Mouse (Mus musculus): ENCODE results near the gene Plb1. TPM values are rescaled to one million over a fixed set of nuclear protein-coding genes. Genes with fewer than 3 reads are reported as not detected.

Gene Plb1
- polyA plus RNA-seq, 1 experiment from 2014 or later = not detected

DNA sequence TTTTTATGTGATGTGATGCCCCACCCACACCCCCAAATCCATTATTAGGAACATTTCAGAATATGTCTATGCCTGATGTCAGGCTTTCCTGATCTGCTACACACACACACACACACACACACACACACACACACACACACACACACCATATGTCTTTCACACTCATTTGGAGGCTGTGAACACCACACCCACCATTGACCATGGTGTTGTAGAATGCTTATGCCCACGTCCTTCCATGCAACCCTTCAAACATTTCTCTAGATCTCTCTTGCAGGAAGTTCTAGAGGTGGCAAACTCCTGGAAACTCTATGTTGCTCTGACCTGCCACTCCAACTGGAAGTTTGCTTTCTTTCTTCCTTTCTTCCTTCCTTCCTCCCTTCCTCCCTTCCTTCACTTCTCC, 77.2 kb downstream of the Plb1 start:
- no peaks in the 10 kb centered on the region for H3K27me3 ChIP-seq (ENCODE audit: control insufficient read depth, insufficient read depth, low read length)
- H3K9ac ChIP-seq = no peak overlapping the region
- no peaks in the 10 kb centered on the region for H3K4me1 ChIP-seq (replicated peaks; ENCODE audit: control insufficient read depth, insufficient read depth, low read length)
- H3K36me3 ChIP-seq (replicated peaks; ENCODE audit: control insufficient read depth, insufficient read depth) = no peaks in the 10 kb centered on the region
- H3K4me3 ChIP-seq (replicated peaks; ENCODE audit: low read length) = no peak overlapping the region
- DNase-seq (ENCODE audit: low spot score) = no peak
- no peak overlapping the region for H3K27ac ChIP-seq
- 75% methylated on average over 1 of the region's 1 CpGs for WGBS
- no peak overlapping the region for H3K4me2 ChIP-seq (replicated peaks)
- no peak for ATAC-seq (ENCODE audit: low FRiP score)
- no peaks in the 10 kb centered on the region for H3K9me3 ChIP-seq (ENCODE audit: control insufficient read depth, low read length)

DNA sequence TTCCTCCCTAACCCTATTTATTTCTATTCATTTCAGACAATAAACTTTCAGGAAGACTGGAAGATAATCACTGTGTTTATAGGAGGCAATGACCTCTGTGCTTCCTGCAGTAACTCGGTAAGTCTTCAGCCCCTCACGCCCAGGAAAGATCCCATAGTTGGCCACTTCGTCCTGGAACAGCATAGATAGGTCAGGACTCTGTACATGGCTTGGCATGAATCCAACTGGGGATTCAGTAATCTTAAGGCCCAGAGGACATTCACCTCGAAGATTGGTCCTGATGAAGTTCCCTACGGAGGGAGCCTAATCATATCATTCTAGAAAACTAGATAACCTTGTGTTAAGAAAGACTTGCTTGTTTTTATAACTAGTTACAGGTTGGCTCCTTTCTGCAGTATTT, 78.3 kb downstream of the Plb1 start:
- Histone ChIP-seq H3K9me3 (ENCODE audit: control insufficient read depth, low read length) (no peaks in the 10 kb centered on the region), H3K27me3 (ENCODE audit: control insufficient read depth, insufficient read depth, low read length) (no peaks in the 10 kb centered on the region), H3K4me3 (replicated peaks; ENCODE audit: low read length) (no peak overlapping the region), H3K9ac (no peak overlapping the region), H3K36me3 (replicated peaks; ENCODE audit: control insufficient read depth, insufficient read depth) (no peaks in the 10 kb centered on the region), H3K27ac (no peak overlapping the region), H3K4me2 (replicated peaks) (no peak overlapping the region), H3K4me1 (replicated peaks; ENCODE audit: control insufficient read depth, insufficient read depth, low read length) (no peaks in the 10 kb centered on the region)
- ATAC-seq (ENCODE audit: low FRiP score) = no peak
- no peak for DNase-seq (ENCODE audit: low spot score)
- WGBS = 86% methylated on average over 5 of the region's 5 CpGs

DNA sequence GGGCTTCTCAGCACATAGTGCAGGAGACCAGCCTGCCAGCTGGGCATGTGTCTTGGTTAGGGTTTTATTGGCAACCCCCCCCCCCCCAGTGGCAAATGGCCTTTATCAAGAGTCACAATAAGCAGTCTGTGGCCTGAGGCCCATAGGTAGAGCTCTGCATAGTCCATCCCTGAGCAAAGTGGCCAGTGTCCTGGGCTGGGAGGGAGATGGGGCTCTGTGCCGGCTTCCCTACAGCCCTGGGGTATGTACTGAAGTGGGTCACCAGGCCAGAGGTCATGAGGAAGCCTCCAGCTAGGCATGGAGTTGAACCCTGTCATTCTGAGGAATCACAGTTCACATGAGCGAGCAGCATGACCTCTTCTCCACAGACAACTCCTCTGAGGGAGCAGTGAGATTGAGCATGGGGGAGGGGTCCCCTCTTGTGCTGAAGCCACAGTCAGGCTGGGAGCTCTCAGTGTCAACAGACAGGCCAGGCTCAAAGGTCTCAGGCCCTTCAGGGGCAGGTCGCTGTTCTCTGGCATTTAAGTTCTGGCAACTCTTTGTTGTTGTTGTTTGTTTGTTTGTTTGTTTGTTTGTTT, 79.2 kb downstream of the Plb1 start:
- Histone ChIP-seq H3K4me2 (replicated peaks) (no peak overlapping the region), H3K27ac (no peak overlapping the region), H3K4me1 (replicated peaks; ENCODE audit: control insufficient read depth, insufficient read depth, low read length) (no peaks in the 10 kb centered on the region), H3K9ac (no peak overlapping the region), H3K27me3 (ENCODE audit: control insufficient read depth, insufficient read depth, low read length) (no peaks in the 10 kb centered on the region), H3K9me3 (ENCODE audit: control insufficient read depth, low read length) (no peaks in the 10 kb centered on the region), H3K4me3 (replicated peaks; ENCODE audit: low read length) (no peak overlapping the region), H3K36me3 (replicated peaks; ENCODE audit: control insufficient read depth, insufficient read depth) (no peaks in the 10 kb centered on the region)
- 51% methylated on average over 3 of the region's 3 CpGs for WGBS
- DNase-seq (ENCODE audit: low spot score) (no peak), ATAC-seq (ENCODE audit: low FRiP score) (no peak)

DNA sequence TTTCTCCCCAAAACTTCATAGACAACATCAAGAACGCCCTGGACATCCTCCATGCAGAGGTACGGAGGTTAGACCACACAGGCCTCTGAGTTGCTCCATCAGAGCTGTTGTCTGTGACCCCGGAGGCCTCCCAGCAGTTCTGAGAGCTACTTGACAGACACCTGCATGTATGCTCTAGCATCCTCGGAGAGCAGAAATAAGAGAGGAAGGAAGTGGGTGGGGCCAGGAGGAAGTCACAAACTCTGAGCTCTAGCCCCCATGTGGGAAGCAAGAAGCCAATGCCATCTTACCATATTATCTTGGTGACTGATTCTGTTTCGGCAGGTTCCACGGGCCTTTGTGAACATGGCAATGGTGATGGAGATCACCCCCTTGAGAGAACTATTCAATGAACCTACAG, 81.2 kb downstream of the Plb1 start:
- Histone ChIP-seq H3K9ac (no peak overlapping the region), H3K4me3 (replicated peaks; ENCODE audit: low read length) (no peak overlapping the region), H3K27me3 (ENCODE audit: control insufficient read depth, insufficient read depth, low read length) (no peaks in the 10 kb centered on the region), H3K4me2 (replicated peaks) (no peak overlapping the region), H3K27ac (no peak overlapping the region), H3K4me1 (replicated peaks; ENCODE audit: control insufficient read depth, insufficient read depth, low read length) (no peaks in the 10 kb centered on the region), H3K36me3 (replicated peaks; ENCODE audit: control insufficient read depth, insufficient read depth) (no peaks in the 10 kb centered on the region), H3K9me3 (ENCODE audit: control insufficient read depth, low read length) (no peaks in the 10 kb centered on the region)
- no peak for ATAC-seq (ENCODE audit: low FRiP score)
- WGBS = 87% methylated on average over 6 of the region's 6 CpGs
- no peak for DNase-seq (ENCODE audit: low spot score)

DNA sequence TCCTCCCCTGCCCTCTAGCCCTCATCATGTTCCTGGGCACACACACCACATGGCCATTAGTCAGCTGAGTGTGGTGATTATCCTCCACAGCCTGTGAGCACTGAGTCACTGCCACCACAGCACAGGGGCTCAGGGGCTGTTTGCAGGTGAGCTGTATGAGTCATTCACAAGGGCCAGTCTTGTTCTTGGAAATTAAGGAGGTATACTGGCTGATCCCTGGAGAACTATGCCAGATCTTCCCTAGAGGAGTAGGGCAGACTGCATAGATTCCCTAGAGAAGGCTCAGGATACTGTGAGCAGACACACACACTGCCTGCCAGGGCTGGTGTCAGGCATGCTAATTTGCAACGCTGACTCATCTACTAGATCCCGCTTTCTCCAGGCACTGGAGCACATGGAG, 82.2 kb downstream of the Plb1 start:
- no peaks in the 10 kb centered on the region for H3K27me3 ChIP-seq (ENCODE audit: control insufficient read depth, insufficient read depth, low read length)
- DNase-seq (ENCODE audit: low spot score) = no peak
- no peak overlapping the region for H3K9ac ChIP-seq
- no peak overlapping the region for H3K27ac ChIP-seq
- H3K9me3 ChIP-seq (ENCODE audit: control insufficient read depth, low read length) = no peaks in the 10 kb centered on the region
- no peak for ATAC-seq (ENCODE audit: low FRiP score)
- H3K4me2 ChIP-seq (replicated peaks) = no peak overlapping the region
- WGBS = 78% methylated on average over 2 of the region's 2 CpGs
- no peaks in the 10 kb centered on the region for H3K36me3 ChIP-seq (replicated peaks; ENCODE audit: control insufficient read depth, insufficient read depth)
- H3K4me1 ChIP-seq (replicated peaks; ENCODE audit: control insufficient read depth, insufficient read depth, low read length) = no peaks in the 10 kb centered on the region
- no peak overlapping the region for H3K4me3 ChIP-seq (replicated peaks; ENCODE audit: low read length)

DNA sequence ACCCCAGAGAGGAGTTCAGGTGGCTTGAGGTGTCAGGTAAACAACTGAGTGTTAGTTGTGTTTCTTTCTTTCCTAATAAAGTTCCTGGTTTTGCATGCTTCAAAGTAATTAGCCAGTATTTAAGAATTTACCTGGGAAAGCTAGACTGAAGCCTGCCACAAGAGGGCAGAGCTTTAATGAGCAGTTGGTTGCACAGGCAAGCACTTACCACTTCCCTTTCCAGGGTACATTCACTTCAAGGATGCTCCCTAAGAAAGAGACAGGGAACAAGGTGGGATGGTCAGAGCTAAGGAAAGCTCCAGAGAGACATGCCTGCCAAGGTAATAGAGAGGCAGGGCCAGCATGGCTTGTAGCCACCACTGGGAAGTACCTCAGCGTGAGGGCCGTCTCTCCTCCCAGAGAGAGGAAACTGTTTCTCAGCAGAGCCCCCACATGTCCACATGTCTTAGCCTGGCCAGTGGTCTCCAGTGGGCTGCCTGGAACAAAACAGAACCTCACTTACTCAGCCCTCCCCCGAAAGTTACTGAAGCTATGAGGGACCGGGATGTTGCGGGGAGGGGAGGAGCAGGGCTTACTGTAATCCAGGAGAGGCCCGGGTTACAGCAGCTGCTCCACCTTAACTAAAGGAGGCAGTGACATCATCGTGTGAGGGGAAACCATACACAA, 89.8 kb downstream of the Plb1 start:
- Histone ChIP-seq H3K9ac (no peak overlapping the region), H3K4me2 (replicated peaks) (no peak overlapping the region), H3K9me3 (ENCODE audit: control insufficient read depth, low read length) (no peaks in the 10 kb centered on the region), H3K36me3 (replicated peaks; ENCODE audit: control insufficient read depth, insufficient read depth) (no peaks in the 10 kb centered on the region), H3K27me3 (ENCODE audit: control insufficient read depth, insufficient read depth, low read length) (no peaks in the 10 kb centered on the region), H3K4me3 (replicated peaks; ENCODE audit: low read length) (no peak overlapping the region), H3K27ac (no peak overlapping the region), H3K4me1 (replicated peaks; ENCODE audit: control insufficient read depth, insufficient read depth, low read length) (no peaks in the 10 kb centered on the region)
- ATAC-seq (ENCODE audit: low FRiP score) (no peak), DNase-seq (ENCODE audit: low spot score) (peak; percentile 73)
- 63% methylated on average over 7 of the region's 7 CpGs for WGBS

DNA sequence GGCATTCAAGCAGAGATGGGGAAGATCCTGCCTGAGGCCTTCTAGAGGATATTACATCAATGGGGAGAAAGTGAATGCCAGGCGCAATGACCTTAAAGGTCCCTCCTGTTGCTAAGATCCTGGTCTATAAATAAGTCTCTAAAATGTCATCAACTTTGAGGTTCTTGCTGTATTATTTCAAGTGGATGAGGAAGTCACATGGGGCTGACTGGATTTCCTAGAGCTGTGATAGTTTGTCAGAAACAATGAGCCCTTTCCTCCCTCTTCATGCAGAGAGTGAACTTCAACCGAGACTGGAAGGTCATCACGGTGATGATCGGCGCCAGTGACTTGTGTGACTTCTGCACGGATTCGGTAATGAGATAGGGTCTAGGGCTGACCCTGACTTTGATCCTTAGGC, 95.6 kb downstream of the Plb1 start:
- H3K4me3 ChIP-seq (replicated peaks; ENCODE audit: low read length) = no peak overlapping the region
- H3K9ac ChIP-seq = no peak overlapping the region
- no peaks in the 10 kb centered on the region for H3K27me3 ChIP-seq (ENCODE audit: control insufficient read depth, insufficient read depth, low read length)
- no peak overlapping the region for H3K4me2 ChIP-seq (replicated peaks)
- H3K36me3 ChIP-seq (replicated peaks; ENCODE audit: control insufficient read depth, insufficient read depth) = no peaks in the 10 kb centered on the region
- 90% methylated on average over 7 of the region's 7 CpGs for WGBS
- H3K4me1 ChIP-seq (replicated peaks; ENCODE audit: control insufficient read depth, insufficient read depth, low read length) = no peaks in the 10 kb centered on the region
- no peak for ATAC-seq (ENCODE audit: low FRiP score)
- DNase-seq (ENCODE audit: low spot score) = no peak
- no peak overlapping the region for H3K27ac ChIP-seq
- no peaks in the 10 kb centered on the region for H3K9me3 ChIP-seq (ENCODE audit: control insufficient read depth, low read length)

DNA sequence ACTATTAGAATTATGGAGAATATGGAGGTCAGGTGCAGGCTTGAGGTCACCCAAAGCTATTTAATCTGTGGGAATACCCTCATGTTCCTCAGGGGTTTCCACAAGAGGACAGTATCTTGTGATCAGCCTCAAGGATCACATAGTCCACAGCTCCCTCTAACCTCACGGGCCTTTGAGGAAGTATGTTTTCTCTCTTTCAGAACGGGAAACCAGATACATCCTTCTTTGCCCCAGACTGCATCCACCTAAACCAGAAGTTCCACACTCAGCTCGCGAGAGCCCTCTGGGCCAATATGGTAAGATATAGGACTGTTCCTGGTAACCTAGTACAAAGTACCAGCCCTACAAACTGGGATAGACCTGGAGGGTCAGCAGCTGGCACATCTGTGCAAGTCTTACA, 100.1 kb downstream of the Plb1 start:
- H3K4me1 ChIP-seq (replicated peaks; ENCODE audit: control insufficient read depth, insufficient read depth, low read length) = peaks cover 14% of the 10 kb centered on the region; the same call in 1 of the 2 replicates
- H3K27me3 ChIP-seq (ENCODE audit: control insufficient read depth, insufficient read depth, low read length) = no peaks in the 10 kb centered on the region
- ATAC-seq (ENCODE audit: low FRiP score) (no peak), DNase-seq (ENCODE audit: low spot score) (no peak)
- no peak overlapping the region for H3K27ac ChIP-seq
- no peaks in the 10 kb centered on the region for H3K36me3 ChIP-seq (replicated peaks; ENCODE audit: control insufficient read depth, insufficient read depth)
- no peak overlapping the region for H3K4me3 ChIP-seq (replicated peaks; ENCODE audit: low read length)
- WGBS = 95% methylated on average over 4 of the region's 4 CpGs
- H3K9me3 ChIP-seq (ENCODE audit: control insufficient read depth, low read length) = no peaks in the 10 kb centered on the region
- H3K4me2 ChIP-seq (replicated peaks) = no peak overlapping the region
- H3K9ac ChIP-seq = no peak overlapping the region

DNA sequence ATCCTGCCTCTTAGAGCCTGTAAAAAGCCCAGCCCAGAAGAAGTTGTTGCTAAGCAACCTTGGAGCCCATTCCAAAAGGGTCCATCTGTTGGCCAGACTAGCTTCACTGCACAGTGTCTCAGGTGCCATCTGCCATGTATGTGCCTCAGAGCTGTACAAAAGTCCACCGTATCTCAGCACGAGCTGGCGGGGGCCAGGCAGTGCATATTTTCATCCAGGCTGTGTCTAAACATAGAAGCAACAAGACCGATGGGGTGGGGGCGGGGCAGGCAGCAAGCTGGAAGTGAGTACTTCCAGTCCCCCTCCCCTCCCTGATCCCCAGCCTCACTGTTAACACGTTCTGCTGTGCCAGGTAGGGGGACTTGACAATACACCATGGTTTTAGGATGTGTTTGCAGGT, 102.7 kb downstream of the Plb1 start:
- H3K27ac ChIP-seq = peak overlapping the region; percentile 28; the same call in 1 of the 2 replicates
- peaks cover 14% of the 10 kb centered on the region; the same call in 1 of the 2 replicates for H3K4me1 ChIP-seq (replicated peaks; ENCODE audit: control insufficient read depth, insufficient read depth, low read length)
- H3K36me3 ChIP-seq (replicated peaks; ENCODE audit: control insufficient read depth, insufficient read depth) = no peaks in the 10 kb centered on the region
- ATAC-seq (ENCODE audit: low FRiP score) = peak; percentile 87
- peak; percentile 61 for DNase-seq (ENCODE audit: low spot score)
- WGBS = 27% methylated on average over 6 of the region's 6 CpGs
- no peak overlapping the region for H3K4me2 ChIP-seq (replicated peaks)
- no peaks in the 10 kb centered on the region for H3K27me3 ChIP-seq (ENCODE audit: control insufficient read depth, insufficient read depth, low read length)
- no peak overlapping the region for H3K9ac ChIP-seq
- H3K4me3 ChIP-seq (replicated peaks; ENCODE audit: low read length) = no peak overlapping the region
- no peaks in the 10 kb centered on the region for H3K9me3 ChIP-seq (ENCODE audit: control insufficient read depth, low read length)

DNA sequence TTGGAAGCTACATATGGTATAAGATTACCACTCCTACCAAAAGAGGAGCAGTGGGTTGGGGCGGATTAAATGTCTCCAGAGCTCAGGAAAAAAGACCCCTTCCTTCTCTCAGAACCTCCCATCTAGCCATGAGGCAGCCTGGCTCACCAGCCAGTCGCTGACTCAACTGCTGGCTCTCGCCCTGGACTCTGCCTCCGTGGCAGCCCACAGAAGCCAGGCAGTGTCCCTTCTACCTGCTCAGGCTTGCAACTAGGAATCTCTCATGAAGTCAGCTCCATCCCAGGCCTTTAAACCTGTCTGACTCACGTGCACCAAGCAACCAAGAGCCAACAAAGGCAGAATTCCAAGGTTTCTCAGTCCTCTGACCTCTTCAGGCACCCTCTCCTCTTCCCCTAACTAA, 103.6 kb downstream of the Plb1 start:
- no peaks in the 10 kb centered on the region for H3K9me3 ChIP-seq (ENCODE audit: control insufficient read depth, low read length)
- H3K4me1 ChIP-seq (replicated peaks; ENCODE audit: control insufficient read depth, insufficient read depth, low read length) = peaks cover 14% of the 10 kb centered on the region; the same call in 1 of the 2 replicates
- ATAC-seq (ENCODE audit: low FRiP score) = no peak
- H3K4me2 ChIP-seq (replicated peaks) = no peak overlapping the region
- no peaks in the 10 kb centered on the region for H3K27me3 ChIP-seq (ENCODE audit: control insufficient read depth, insufficient read depth, low read length)
- DNase-seq (ENCODE audit: low spot score) = no peak
- no peak overlapping the region for H3K27ac ChIP-seq
- H3K4me3 ChIP-seq (replicated peaks; ENCODE audit: low read length) = no peak overlapping the region
- no peaks in the 10 kb centered on the region for H3K36me3 ChIP-seq (replicated peaks; ENCODE audit: control insufficient read depth, insufficient read depth)
- WGBS = 77% methylated on average over 5 of the region's 5 CpGs
- no peak overlapping the region for H3K9ac ChIP-seq
